Mouse (Mus musculus) brain, embryonic 14.5 days (tissue): ENCODE measurements around the gene Cnot3.

Experiments
- CTCF ChIP-seq: fragments of 200-500 bp; IDR thresholded peaks from 2 replicates; pipeline ENCODE4 v1.5.1; 2012; ENCODE audit warnings: inconsistent platforms, mild to moderate bottlenecking, moderate library complexity, borderline replicate concordance; ENCODE audit not compliant: insufficient read depth, insufficient read length; ENCODE audit errors: extremely low read depth
- POLR2A ChIP-seq: fragments of 200-500 bp; IDR thresholded peaks from 2 replicates; pipeline ENCODE4 v1.6.1; 2012; ENCODE audit warnings: mild to moderate bottlenecking, inconsistent platforms, borderline replicate concordance; ENCODE audit not compliant: poor library complexity, insufficient read depth, insufficient read length, severe bottlenecking; ENCODE audit errors: extremely low read depth

DNA sequence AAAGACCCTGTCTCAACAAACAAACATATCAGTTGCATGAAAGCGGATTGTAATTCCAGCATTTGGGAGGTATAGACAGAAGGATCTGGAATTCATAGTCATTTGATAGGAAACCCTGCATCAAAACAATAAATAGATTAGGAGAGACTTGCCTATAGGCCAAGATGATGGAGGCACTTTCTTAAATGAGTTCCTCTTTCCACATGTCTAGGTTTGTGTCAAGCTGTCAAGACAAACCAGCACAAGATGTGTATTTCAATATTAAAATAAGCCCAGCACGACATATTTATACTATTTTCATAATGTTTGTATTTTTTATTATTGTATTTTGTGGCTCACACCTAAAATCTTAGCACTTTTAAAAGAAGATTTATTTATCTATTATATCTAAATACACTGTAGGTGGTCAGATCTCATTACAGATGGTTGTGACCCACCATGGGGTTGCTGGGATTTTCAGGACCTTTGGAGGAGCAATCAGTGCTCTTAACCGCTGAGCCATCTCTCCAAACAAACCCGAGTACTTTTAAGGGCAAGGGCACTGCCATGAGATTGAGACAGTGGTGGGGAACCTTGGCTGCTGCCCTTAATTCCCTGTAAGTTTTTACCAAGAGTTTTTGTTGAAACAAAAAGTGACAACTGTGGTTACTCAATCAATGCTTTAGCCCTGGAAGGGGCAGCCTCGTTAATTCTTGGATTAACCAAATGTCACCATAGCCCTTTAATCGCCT, 58.2 kb downstream of the Cnot3 start:
- TF ChIP-seq CTCF = no peak
- no peak for TF ChIP-seq POLR2A
